Mouse (Mus musculus) limb, embryonic 13.5 days (tissue): Measurements from ENCODE around the gene Plxna1. TPM values are rescaled to one million over a fixed set of nuclear protein-coding genes. Genes with fewer than 3 reads are reported as not detected.

ENCODE experiments used
- ATAC-seq: fragments of 200-750 bp; cut with Nextera tagmentation; 2 replicates; pipeline ENCODE4 v1.8.0; 2017; ENCODE audit warnings: low read depth, moderate number of reproducible peaks, moderate TSS enrichment; ENCODE audit not compliant: low FRiP score
- H3K27ac ChIP-seq: fragments of 300-500 bp; sonication (generic); 2 replicates; pipeline ENCODE4 v1.5.1; 2015; ENCODE audit warnings: inconsistent platforms, mild to moderate bottlenecking, moderate library complexity
- H3K27me3 ChIP-seq: fragments of 300-500 bp; sonication (generic); 2 replicates; pipeline ENCODE4 v1.6.1; 2015; ENCODE audit warnings: mild to moderate bottlenecking, inconsistent platforms
- H3K36me3 ChIP-seq: fragments of 300-500 bp; sonication (generic); 2 replicates; pipeline ENCODE4 v1.6.1; 2015; ENCODE audit warnings: inconsistent platforms, mild to moderate bottlenecking, moderate library complexity
- H3K4me1 ChIP-seq: fragments of 300-500 bp; sonication (generic); 2 replicates; pipeline ENCODE4 v1.6.1; 2015; ENCODE audit warnings: inconsistent platforms
- H3K4me2 ChIP-seq: fragments of 300-500 bp; sonication (generic); replicated peaks from 2 replicates; pipeline ENCODE4 v1.6.1; 2015; ENCODE audit warnings: inconsistent platforms, mild to moderate bottlenecking, moderate library complexity
- H3K4me3 ChIP-seq: fragments of 300-500 bp; sonication (generic); 2 replicates; pipeline ENCODE4 v1.5.1; 2015; ENCODE audit warnings: moderate library complexity, mild to moderate bottlenecking, inconsistent platforms
- H3K9ac ChIP-seq: fragments of 300-500 bp; sonication (generic); 2 replicates; pipeline ENCODE4 v1.6.1; 2015; ENCODE audit warnings: mild to moderate bottlenecking, inconsistent platforms
- H3K9me3 ChIP-seq: fragments of 300-500 bp; sonication (generic); 2 replicates; pipeline ENCODE4 v1.6.1; 2016; ENCODE audit warnings: inconsistent platforms
- WGBS: fragments of 180-500 bp; shearing (Covaris S2); methylation state at CpG from one replicate; pipeline ENCODE4 v1.1.7; 2015; 5-methylcytosine and 5-hydroxymethylcytosine counted together
- polyA plus RNA-seq: library from polyadenylated mRNA; unstranded; fragments of >200 nt; fragmentation: Nextera tagmentation; extraction: Ambion mirVana; gene quantifications from 2 replicates; pipeline ENCODE4 v1.2.1, GENCODE M21; 2015

The Plxna1 gene
- polyA plus RNA-seq, 1 experiment from 2014 or later = 29.6 TPM

DNA sequence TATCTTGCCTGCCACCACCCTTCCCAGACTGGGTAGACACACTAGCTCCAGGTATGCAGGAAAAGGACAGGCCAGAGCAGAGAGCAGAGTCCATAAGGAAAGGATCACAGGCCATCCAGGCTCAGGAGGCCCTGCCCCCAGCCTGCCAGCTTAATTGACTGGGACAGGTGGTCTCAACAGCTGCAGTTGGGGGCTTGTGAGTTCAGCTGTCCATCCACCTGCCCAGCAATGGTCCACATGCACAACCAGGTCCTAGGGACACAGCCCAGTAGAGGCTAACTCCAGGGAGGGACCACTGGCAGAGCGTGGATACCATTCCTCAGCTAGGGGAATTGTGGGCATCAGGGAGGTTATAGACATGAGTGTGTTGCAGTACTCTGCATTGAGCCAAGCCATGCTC lies 16.6 kb downstream of the Plxna1 start:
- ATAC-seq = peak; percentile 17; the same call in 1 of the 2 replicates
- WGBS = 79% methylated on average over 1 of the region's 1 CpGs
- Histone ChIP-seq H3K9ac (peak overlapping the region; percentile 20; the same call in 1 of the 2 replicates), H3K4me3 (no peak overlapping the region), H3K4me1 (peaks cover 41% of the 10 kb centered on the region), H3K27ac (peak overlapping the region; percentile 94), H3K9me3 (no peaks in the 10 kb centered on the region), H3K4me2 (peak overlapping the region; percentile 17; the same call in 1 of the 2 replicates), H3K36me3 (peaks cover 79% of the 10 kb centered on the region), H3K27me3 (no peaks in the 10 kb centered on the region)

DNA sequence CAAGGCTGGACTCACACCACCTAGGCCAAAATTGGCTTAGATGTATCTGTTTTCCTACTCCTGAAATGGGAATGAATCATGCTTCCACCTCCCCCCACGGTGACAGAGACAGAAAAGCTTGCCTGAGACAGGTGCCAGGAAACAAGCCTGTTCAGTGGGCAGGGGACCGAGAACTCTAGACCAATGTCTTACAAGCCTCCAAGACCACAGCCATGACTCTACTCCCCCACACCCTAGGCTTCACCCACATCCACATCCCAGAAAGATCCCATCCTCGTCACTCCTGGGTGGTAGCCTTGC lies 17.0 kb downstream of the Plxna1 start:
- Histone ChIP-seq H3K4me3 (no peak overlapping the region), H3K27me3 (no peaks in the 10 kb centered on the region), H3K4me2 (peak overlapping the region; percentile 52), H3K9me3 (no peaks in the 10 kb centered on the region), H3K9ac (peak overlapping the region; percentile 20; the same call in 1 of the 2 replicates), H3K4me1 (peaks cover 37% of the 10 kb centered on the region), H3K36me3 (peaks cover 79% of the 10 kb centered on the region), H3K27ac (peak overlapping the region; percentile 94)
- 54% methylated on average over 3 of the region's 3 CpGs for WGBS
- ATAC-seq = 0 out of 2 replicates have a peak, but pooled peaks have one; percentile 1

DNA sequence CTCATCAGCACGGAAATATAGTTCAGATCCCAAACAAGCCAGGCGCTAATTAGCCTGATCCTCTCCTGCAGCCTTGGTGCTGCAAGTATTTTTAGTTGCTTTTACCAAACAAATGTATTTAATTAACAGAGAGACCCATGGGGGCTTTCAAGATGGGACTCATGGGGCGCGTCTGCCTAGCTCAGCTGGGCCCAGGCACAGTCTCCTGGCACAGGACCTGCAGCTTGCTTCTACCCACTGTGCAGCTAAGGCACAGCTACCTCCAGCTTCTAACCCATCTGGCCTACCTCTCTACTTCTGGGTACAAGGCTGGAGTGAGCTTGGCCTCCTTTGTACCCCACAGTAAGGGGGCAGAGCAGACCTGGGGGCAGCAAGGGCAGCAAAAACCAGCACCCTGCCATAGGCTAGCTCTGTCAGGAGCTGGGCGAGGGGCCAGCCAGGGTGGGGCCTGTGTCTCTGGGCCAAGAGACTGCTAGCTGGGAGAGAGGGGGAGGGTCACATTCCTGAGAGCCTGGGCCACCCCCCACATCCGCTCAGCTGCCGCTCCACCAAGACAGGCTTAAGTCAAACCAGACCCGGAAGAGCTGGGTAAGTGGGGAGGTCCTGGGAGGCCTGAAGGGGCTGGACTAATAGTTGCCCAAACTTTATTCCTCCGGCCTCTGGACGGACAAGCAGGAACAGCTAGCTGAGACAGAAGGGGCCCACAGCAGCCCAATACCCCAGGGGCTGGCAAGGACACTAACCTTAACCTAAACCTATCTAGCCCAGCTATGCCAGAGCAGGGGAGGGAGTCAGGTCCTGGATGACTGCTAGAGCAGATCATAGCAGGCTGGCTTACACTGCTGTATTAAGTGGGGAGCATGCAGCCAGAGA lies 17.6 kb downstream of the Plxna1 start:
- ATAC-seq = peak; percentile 92
- Histone ChIP-seq H3K27me3 (no peaks in the 10 kb centered on the region), H3K36me3 (peaks cover 79% of the 10 kb centered on the region), H3K4me1 (peaks cover 31% of the 10 kb centered on the region), H3K9ac (0 out of 2 replicates have a peak overlapping the region, but pooled peaks have one; percentile 10), H3K4me3 (no peak overlapping the region), H3K27ac (peak overlapping the region; percentile 94), H3K4me2 (peak overlapping the region; percentile 52), H3K9me3 (no peaks in the 10 kb centered on the region)
- WGBS = 11% methylated on average over 10 of the region's 10 CpGs

DNA sequence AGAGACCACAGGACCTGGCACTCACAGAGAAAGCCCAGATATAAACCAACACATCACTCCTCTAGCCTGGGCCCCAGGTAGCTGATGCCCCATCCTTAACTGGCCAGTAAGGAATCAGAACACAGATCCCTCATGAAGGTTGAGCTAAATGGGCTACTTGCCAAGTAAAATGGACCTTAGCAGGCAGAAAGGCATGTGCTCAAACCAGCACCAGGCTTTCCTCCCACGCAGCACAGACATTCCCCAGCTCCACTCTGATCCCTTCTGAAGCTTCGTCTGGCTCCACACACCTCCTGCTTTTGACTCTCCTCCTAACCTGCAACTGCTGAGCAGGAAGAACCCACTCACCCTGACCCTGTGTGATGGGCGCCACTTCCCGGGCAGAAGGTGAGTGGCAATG lies 20.4 kb downstream of the Plxna1 start:
- H3K36me3 ChIP-seq = peaks cover 80% of the 10 kb centered on the region
- ATAC-seq = no peak

DNA sequence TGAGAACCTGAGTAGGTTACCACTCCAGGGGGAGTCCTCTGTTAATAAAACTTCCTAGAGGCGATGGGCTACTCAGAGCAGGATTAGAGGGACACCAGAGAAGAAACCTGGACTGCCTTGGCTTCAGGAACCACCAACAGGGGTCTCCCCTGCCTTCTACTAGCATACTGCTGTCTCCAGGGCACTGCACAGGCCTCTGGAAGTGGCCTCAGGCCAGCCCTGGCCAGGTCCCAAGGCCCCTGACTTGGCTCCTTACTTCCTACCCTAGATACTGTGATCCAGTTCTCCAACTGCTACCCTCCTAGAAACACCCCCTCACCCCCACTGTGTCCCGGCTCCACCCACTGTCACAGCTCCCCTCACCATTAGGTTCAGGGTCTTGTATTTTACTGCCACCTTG lies 23.0 kb downstream of the Plxna1 start:
- peaks cover 97% of the 10 kb centered on the region for H3K36me3 ChIP-seq
- no peak overlapping the region for H3K4me3 ChIP-seq
- no peak overlapping the region for H3K4me2 ChIP-seq
- no peak overlapping the region for H3K27ac ChIP-seq
- 70% methylated on average over 2 of the region's 2 CpGs for WGBS
- no peaks in the 10 kb centered on the region for H3K9me3 ChIP-seq
- H3K4me1 ChIP-seq = peaks cover 8% of the 10 kb centered on the region
- no peak for ATAC-seq
- no peak overlapping the region for H3K9ac ChIP-seq
- H3K27me3 ChIP-seq = no peaks in the 10 kb centered on the region

More for the DNA sequence above, 20.4 kb downstream of the Plxna1 start:
- peaks cover 30% of the 10 kb centered on the region for H3K4me1 ChIP-seq
- no peaks in the 10 kb centered on the region for H3K27me3 ChIP-seq
- no peak overlapping the region for H3K27ac ChIP-seq
- WGBS = 83% methylated on average over 4 of the region's 4 CpGs
- H3K4me3 ChIP-seq = no peak overlapping the region
- H3K9ac ChIP-seq = no peak overlapping the region
- no peaks in the 10 kb centered on the region for H3K9me3 ChIP-seq
- no peak overlapping the region for H3K4me2 ChIP-seq

DNA sequence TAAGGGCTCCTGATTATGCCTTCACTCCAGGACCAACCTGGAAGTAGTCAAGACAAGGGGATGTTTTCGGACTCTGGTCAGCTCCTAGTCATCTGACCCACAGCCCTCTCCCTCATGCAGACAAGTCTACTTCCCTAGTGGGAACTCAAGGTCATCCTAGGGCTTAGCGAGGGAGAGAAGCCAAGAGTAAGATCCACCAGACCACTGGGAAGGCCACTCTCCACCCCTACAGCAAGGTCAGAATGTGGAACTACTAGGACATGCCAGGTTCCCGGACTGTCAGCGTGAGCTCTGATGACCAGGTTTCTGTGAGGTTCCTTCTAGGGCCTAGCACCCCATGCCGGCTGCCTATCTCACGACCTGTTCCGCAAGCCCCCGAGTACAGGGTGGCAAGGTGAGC lies 23.7 kb downstream of the Plxna1 start:
- 94% methylated on average over 8 of the region's 8 CpGs for WGBS
- Histone ChIP-seq H3K4me3 (no peak overlapping the region), H3K9ac (no peak overlapping the region), H3K9me3 (no peaks in the 10 kb centered on the region), H3K4me2 (no peak overlapping the region), H3K36me3 (peaks cover 99% of the 10 kb centered on the region), H3K27me3 (no peaks in the 10 kb centered on the region), H3K27ac (no peak overlapping the region), H3K4me1 (0 out of 2 replicates have a peak, but pooled peaks cover 1% of the 10 kb centered on the region)
- no peak for ATAC-seq

DNA sequence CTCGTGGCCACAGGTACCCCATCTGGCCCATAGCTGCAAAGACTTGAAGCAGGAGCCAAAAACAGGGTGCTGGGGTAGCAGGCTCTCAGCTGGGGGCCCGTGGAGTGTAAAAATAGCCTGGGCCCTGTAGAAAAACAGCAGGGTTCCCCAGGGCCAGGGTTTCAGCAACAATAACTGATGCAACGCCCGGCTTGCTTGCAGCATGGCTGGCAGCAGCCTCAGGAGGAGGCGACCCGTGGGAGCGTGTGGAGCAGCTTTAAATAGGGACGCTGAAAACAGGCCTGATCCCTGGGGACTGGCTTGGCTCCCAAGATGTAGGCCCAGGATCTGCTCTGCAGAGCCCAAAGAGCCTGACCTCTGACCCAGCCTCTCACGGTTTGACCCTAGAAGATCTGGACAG lies 24.8 kb downstream of the Plxna1 start:
- Histone ChIP-seq H3K4me3 (no peak overlapping the region), H3K36me3 (peaks cover 99% of the 10 kb centered on the region), H3K27me3 (no peaks in the 10 kb centered on the region), H3K27ac (no peak overlapping the region), H3K9me3 (no peaks in the 10 kb centered on the region), H3K4me1 (no peaks in the 10 kb centered on the region), H3K9ac (no peak overlapping the region), H3K4me2 (no peak overlapping the region)
- WGBS = 93% methylated on average over 9 of the region's 9 CpGs
- no peak for ATAC-seq

DNA sequence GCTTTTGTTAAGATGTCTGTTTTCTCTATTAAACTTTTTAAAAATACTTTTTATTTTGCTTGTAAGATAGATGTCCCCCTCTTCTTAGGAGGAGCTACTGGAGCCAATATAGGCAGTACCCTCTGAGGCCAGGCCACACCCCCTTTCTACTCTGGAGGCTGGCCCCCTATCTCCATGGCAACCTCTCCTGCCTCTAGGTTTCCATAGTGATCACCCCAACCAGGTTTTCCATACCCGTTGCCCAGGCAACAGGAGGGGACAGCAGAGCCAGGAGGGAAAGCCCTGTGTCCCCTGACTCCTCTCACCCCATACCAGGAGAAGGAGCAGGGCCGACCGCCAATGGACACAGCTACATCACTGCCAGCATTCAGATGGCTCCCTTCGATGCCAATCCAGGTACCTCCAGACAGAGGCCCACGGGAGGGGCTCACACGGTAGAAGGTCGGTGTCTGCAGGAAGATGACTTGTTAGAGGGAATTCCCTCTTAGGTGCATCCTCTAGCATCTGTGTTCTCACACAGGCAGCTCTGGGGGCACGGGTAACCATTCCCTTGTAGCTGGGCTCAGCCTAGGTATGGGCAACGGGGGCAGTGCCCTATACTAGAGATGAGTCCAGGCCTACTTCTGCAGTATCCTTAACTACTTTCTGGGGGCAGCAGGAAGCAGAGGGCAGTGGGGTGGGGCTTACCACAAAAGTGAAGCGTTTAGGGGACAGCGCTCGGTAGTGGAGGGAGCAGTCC lies 28.3 kb downstream of the Plxna1 start:
- WGBS = 82% methylated on average over 12 of the region's 12 CpGs
- no peak overlapping the region for H3K27ac ChIP-seq
- no peak overlapping the region for H3K4me3 ChIP-seq
- H3K4me1 ChIP-seq = no peaks in the 10 kb centered on the region
- H3K4me2 ChIP-seq = no peak overlapping the region
- no peak for ATAC-seq
- no peaks in the 10 kb centered on the region for H3K27me3 ChIP-seq
- no peaks in the 10 kb centered on the region for H3K9me3 ChIP-seq
- no peak overlapping the region for H3K9ac ChIP-seq
- peaks cover 99% of the 10 kb centered on the region for H3K36me3 ChIP-seq

DNA sequence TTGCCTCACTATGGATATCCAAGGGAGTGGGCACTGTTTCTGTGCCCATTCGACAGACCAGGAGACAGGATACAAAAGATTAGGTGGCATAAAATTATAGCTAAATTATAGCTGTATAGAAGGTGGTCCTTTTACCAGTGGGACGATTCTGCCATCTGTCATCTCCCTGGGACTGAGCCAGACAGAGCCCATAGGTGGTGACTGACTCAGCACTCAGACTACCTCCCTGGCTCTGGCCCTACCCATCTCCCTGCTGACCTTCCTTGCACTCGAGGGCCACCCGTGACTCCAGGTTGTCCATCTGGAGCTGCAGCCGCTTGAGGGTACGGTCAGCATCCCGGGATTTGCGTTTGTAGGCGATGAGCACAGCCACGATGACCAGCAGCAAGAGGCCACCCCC lies 31.5 kb downstream of the Plxna1 start:
- no peak overlapping the region for H3K4me3 ChIP-seq
- ATAC-seq = no peak
- H3K9ac ChIP-seq = no peak overlapping the region
- no peaks in the 10 kb centered on the region for H3K27me3 ChIP-seq
- WGBS = 95% methylated on average over 10 of the region's 10 CpGs
- H3K4me1 ChIP-seq = no peaks in the 10 kb centered on the region
- peaks cover 99% of the 10 kb centered on the region for H3K36me3 ChIP-seq
- H3K4me2 ChIP-seq = no peak overlapping the region
- H3K27ac ChIP-seq = no peak overlapping the region
- H3K9me3 ChIP-seq = no peaks in the 10 kb centered on the region

DNA sequence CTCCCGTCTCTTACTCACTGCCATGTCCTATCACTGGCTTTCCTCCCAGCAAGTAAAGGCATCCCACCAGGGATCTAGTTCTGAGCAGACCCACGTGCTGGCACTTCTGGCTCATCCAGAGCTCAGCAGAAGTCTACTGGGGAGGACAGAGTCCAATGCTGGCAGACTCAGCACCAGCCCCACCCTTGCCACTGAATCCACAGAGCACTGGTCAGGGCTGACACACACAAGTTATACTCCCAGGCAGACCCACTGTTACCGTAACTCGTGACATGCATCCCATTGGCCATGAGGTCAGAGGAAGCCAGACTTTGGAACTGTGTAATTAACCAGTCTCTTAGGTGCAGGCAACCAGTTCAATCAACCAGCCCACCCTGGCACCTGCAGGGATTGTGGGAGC lies 33.8 kb downstream of the Plxna1 start:
- no peaks in the 10 kb centered on the region for H3K4me1 ChIP-seq
- H3K4me2 ChIP-seq = no peak overlapping the region
- no peaks in the 10 kb centered on the region for H3K27me3 ChIP-seq
- peaks cover 99% of the 10 kb centered on the region for H3K36me3 ChIP-seq
- no peaks in the 10 kb centered on the region for H3K9me3 ChIP-seq
- no peak for ATAC-seq
- H3K4me3 ChIP-seq = no peak overlapping the region
- no peak overlapping the region for H3K9ac ChIP-seq
- no peak overlapping the region for H3K27ac ChIP-seq
- WGBS = 88% methylated on average over 4 of the region's 4 CpGs

DNA sequence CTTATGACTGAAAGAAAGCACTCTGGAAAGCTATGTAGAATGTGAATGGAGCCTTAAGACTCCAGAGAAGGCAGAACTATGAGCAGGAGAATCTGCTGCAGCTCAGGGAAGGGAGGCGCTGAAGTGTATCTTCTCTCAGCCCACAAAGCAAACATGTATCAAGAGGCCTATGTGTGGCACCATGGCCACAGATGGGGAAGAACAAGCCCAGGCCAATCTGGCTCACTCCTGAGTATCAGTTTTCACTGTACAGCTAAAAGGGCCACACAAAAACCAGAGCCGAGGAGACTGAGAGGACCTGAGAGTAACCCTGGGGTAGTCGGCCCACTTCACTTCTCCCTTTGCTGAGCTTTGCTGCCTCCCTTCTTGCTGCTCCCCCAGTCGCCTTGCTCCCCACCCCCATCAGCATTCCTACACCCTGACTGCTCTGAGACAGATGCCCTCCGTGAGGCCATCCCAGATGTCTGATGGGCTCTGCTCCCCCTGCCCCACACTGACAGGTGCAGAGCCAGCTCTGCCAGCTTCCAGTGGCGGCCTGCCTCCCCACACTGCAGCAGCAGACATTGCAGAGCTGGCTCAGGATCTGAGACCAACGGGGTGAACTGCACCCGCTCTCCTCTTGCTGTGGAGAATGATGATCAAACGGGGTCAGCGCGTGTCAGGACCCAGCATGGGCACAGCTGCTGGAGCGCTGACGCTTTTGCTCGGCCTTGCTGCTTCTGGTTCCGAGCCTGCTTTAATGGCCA lies 34.5 kb downstream of the Plxna1 start:
- no peaks in the 10 kb centered on the region for H3K9me3 ChIP-seq
- peaks cover 99% of the 10 kb centered on the region for H3K36me3 ChIP-seq
- 77% methylated on average over 15 of the region's 15 CpGs for WGBS
- H3K9ac ChIP-seq = no peak overlapping the region
- H3K4me1 ChIP-seq = no peaks in the 10 kb centered on the region
- ATAC-seq = peak; percentile 49
- H3K4me2 ChIP-seq = no peak overlapping the region
- no peak overlapping the region for H3K27ac ChIP-seq
- H3K27me3 ChIP-seq = no peaks in the 10 kb centered on the region
- no peak overlapping the region for H3K4me3 ChIP-seq

DNA sequence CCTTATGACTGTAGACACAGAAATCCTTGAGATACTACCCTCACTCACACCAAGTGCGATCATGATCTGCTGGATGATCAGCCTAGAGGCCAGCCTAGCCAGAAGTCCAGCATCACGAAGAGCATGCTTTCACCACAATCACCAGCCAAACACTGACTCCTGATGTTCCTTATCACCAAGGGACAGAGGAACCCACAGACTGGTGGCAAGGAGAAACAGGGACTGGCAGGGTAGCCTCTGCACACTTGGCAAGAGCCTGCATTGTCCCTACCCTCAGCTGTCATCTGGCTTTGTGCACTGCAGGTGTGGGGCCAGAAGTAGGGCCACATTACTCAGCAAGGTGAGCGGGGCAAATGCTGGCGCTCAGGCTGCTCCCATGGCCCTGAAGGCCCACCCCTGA lies 37.6 kb downstream of the Plxna1 start:
- no peak for ATAC-seq
- Histone ChIP-seq H3K4me2 (no peak overlapping the region), H3K36me3 (peaks cover 99% of the 10 kb centered on the region), H3K4me1 (no peaks in the 10 kb centered on the region), H3K27ac (no peak overlapping the region), H3K4me3 (no peak overlapping the region), H3K27me3 (no peaks in the 10 kb centered on the region), H3K9ac (no peak overlapping the region), H3K9me3 (no peaks in the 10 kb centered on the region)
- whole genome bisulfite sequencing = 90% methylated on average over 4 of the region's 4 CpGs
